Mouse (Mus musculus): ENCODE results near the gene Tia1. TPM values are rescaled to one million over a fixed set of nuclear protein-coding genes. Genes with fewer than 3 reads are reported as not detected.

The Tia1 gene
- 349 and 355 TPM in 2 replicates for polyA plus RNA-seq (2016; fragmentation: Nextera tagmentation; extraction: Ambion mirVana)

DNA sequence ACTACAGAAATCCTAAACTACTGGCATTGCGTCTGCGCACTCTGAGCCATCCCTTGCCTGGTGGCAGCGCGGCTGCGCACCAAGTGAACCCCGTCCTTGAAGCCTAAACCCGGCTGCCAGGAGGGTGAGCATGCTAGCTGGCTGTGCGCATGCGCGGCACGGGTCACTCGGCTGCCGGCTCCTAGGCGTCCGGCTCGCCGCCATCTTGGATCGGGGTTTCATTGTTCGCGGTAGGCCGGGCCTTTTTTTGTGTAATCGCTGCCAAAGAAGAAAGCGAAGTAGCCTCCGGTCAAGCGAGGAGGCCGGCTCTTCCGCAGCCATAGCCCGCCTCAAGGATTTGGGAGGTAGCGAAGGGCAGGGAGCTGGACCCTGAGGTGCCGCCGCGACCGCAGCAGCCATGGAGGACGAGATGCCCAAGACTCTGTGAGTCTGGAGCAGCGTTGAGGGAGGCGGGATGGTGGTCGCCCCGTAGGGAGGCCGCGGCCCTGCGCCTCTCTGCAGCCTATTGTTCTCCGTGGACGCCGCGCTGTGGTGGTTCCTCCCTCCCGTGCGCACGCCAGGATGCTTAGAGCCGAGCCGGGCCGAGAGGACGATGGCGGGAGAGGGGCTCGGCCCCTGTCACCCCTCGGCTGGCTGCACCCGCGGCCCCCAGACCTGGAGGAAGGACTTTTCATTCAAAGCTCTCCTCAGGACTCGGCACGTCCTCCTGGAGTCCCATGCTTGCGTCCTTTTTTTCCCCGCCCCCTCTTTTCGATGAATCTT is at the start of gene Tia1:
Tia1 (plus strand) TSS at position 120 of the 762 bp plus-strand sequence.
- H3K4me2 ChIP-seq (replicated peaks) = peak within 1 kb of the TSS; percentile 74
- H3K27ac ChIP-seq = peak within 1 kb of the TSS; percentile 100
- peak; percentile 98 for ATAC-seq (ENCODE audit: low FRiP score)
- peaks cover 12% of the 10 kb centered on the region for H3K4me1 ChIP-seq
- peaks cover 4% of the 10 kb centered on the region; the same call in 1 of the 2 replicates for H3K36me3 ChIP-seq
- H3K27me3 ChIP-seq = no peaks in the 10 kb centered on the region
- H3K4me3 ChIP-seq = peak within 1 kb of the TSS; percentile 84
- H3K9ac ChIP-seq = peak within 1 kb of the TSS; percentile 100
- under 1% methylated on average over 62 of the region's 62 CpGs for WGBS
- no peaks in the 10 kb centered on the region for H3K9me3 ChIP-seq (replicated peaks)

DNA sequence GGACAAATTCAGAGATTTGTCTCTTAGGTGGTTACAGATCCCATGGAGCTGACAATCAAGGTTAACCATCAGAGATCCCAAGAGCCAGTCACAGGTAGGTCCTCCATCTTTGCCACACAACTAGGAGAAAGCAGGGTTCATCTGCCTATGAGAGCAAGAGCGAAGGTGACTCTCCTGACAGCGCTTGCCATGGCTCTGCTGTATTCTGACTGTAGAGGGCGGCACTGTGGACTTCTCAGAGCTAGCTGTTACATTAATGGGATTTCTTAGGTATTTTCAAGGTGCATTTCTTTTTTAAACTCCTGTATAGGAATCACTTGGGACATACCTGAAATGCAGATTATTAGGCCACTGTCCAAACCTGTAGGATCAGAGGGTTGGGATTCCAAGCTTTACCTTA is 49.1 kb upstream of the Tia1 start:
- Histone ChIP-seq H3K27ac (no peak overlapping the region), H3K4me1 (no peaks in the 10 kb centered on the region), H3K36me3 (no peaks in the 10 kb centered on the region), H3K27me3 (no peaks in the 10 kb centered on the region), H3K9ac (no peak overlapping the region), H3K4me2 (replicated peaks) (no peak overlapping the region), H3K9me3 (replicated peaks) (no peaks in the 10 kb centered on the region), H3K4me3 (no peak overlapping the region)
- 56% methylated on average over 3 of the region's 3 CpGs for WGBS
- ATAC-seq (ENCODE audit: low FRiP score) = no peak

DNA sequence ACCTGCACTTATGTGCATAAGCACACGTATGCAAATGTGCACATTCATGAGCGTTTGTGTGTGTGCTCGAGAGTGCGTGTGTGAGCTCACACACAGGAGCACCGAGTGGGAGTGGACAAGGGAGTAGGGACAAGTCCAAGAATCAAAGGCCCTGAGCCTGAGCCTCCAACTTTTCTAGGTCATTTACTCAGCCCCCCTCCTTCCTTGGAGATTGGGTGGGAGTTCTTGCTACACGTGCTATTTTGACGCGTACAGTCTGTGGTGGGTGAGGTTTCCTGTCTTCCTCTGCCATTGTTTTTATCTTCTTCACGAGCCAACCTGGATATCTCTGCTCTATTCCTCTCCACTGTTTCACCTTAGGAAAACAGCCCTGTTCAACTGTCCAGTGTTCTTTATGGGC is 47.1 kb upstream of the Tia1 start:
- WGBS = 82% methylated on average over 9 of the region's 9 CpGs
- no peak overlapping the region for H3K4me3 ChIP-seq
- no peaks in the 10 kb centered on the region for H3K27me3 ChIP-seq
- H3K4me1 ChIP-seq = no peaks in the 10 kb centered on the region
- H3K9ac ChIP-seq = no peak overlapping the region
- H3K4me2 ChIP-seq (replicated peaks) = no peak overlapping the region
- H3K36me3 ChIP-seq = no peaks in the 10 kb centered on the region
- H3K27ac ChIP-seq = no peak overlapping the region
- ATAC-seq (ENCODE audit: low FRiP score) = no peak
- no peaks in the 10 kb centered on the region for H3K9me3 ChIP-seq (replicated peaks)

DNA sequence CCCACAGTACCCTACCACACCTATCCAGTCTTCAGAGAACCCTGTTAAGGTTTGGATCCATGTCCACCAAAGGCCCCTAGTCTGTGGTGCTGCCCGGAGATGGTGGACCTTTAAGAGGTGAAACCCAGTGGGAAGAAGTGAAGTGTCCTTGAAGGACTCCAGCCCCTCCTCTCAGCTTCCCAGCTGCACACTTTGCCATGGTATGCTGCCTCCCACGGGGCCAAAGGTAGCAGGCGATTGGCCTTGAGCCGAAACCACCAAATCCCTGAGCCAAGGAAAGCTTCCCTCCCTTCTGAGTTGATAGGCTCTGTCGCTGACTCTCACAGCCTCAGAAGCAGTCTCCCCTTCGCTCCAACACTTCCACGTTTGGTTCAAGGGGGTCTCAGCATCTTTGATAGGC is 43.3 kb upstream of the Tia1 start:
- no peak overlapping the region for H3K4me2 ChIP-seq (replicated peaks)
- ATAC-seq (ENCODE audit: low FRiP score) = no peak
- H3K27me3 ChIP-seq = no peaks in the 10 kb centered on the region
- H3K27ac ChIP-seq = no peak overlapping the region
- H3K9ac ChIP-seq = no peak overlapping the region
- no peaks in the 10 kb centered on the region for H3K4me1 ChIP-seq
- WGBS = 73% methylated on average over 7 of the region's 7 CpGs
- no peaks in the 10 kb centered on the region for H3K9me3 ChIP-seq (replicated peaks)
- H3K36me3 ChIP-seq = no peaks in the 10 kb centered on the region
- no peak overlapping the region for H3K4me3 ChIP-seq

DNA sequence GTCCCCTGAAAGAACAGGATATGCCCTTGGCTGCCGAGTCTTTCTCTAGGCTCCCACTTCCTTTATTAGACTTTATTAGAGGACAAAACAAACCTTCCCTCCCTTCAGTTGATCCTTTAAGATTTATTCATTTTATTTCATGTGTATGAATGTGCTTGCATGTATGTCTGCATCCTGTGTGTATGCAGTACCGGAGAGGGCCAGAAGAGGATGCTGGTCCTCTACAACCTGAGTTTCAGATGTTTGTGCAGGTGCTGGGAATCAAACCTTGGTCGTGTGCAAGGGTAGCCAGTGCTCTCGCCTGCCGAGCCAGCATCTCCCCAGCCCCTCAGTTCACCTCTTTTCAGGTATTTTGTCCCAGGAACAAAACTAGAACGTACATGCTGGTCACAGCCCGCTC is 42.6 kb upstream of the Tia1 start:
- Histone ChIP-seq H3K9ac (no peak overlapping the region), H3K27ac (no peak overlapping the region), H3K4me1 (peaks cover 4% of the 10 kb centered on the region), H3K27me3 (no peaks in the 10 kb centered on the region), H3K4me2 (replicated peaks) (no peak overlapping the region), H3K36me3 (no peaks in the 10 kb centered on the region), H3K9me3 (replicated peaks) (no peaks in the 10 kb centered on the region), H3K4me3 (no peak overlapping the region)
- no peak for ATAC-seq (ENCODE audit: low FRiP score)
- WGBS = 89% methylated on average over 7 of the region's 7 CpGs

DNA sequence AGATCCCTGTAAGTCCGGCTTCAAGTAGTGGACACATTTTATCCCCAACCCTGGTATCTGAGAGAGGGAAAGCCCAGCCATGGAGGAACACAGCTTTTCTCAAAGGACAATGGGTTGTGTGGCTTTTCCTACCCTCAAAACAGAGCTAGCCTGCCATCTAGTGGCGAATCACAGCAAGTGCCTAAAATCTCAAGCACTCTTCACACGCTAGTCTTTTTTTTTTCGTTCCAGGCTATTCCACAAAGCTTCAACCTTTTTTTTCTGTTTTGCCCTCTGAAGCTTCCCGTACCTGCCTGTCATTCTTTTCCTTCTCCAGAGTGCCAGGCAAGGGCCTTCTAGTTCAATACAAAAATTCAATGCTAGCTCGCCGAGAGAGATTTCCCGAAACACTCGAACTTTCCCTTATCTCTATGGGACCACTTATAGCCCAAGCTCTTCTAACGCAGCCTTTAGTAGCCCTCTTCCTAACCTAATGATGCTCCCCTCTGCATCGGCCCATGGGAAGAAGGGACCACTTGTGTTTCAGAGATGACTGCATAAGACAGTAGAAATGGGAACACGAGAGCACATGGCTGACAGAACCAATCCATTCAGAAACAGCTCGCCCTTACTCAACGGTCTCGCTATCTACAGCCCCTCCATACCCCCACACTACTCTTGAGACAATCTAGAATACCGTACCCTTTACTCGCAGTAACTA is 39.4 kb upstream of the Tia1 start:
- Histone ChIP-seq H3K4me2 (replicated peaks) (peak overlapping the region; percentile 86), H3K9ac (peak overlapping the region; percentile 62), H3K4me1 (peaks cover 8% of the 10 kb centered on the region), H3K4me3 (peak overlapping the region; percentile 65), H3K27me3 (no peaks in the 10 kb centered on the region), H3K27ac (peak overlapping the region; percentile 81), H3K9me3 (replicated peaks) (no peaks in the 10 kb centered on the region), H3K36me3 (peaks cover 13% of the 10 kb centered on the region; the same call in 1 of the 2 replicates)
- WGBS = 3% methylated on average over 17 of the region's 17 CpGs
- peak; percentile 60 for ATAC-seq (ENCODE audit: low FRiP score)

DNA sequence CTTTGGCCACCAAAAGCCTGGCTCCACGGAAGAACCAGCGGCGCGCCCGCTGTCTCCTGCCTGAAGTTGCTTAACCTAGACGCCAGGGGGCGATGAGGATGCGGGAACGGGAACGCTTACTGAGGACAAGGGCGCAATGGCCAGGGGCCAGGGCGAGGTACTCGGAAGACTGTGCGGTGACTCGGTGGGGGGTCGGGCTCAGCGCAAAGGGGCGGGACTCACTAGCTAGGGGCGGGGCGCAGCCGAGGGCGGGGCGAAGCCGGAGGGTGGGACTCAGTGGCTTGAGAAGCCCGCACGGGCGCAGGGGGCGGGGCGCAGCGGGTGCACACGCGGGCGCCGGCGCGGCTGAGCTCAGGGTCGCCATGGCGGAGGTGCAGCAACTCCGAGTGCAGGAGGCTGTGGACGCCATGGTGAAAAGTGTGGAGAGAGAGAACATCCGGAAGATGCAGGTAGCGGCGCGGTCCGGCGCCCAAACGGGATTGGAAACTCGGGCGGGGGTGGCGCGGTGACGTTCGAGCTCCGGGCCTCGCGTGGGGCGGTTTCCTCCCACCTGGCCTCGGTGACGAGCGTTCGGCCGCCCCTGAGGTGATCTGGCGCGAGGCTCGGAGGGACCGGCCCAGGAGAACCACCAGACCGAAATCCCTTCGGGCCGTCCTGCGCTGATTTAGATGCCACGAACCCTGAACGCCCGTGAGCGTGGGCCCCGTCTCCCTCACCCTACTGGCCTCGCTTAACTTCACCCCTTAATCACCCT is 38.5 kb upstream of the Tia1 start, which contains the start of gene Fam136a:
Fam136a (plus strand) TSS at position 276 of the 754 bp plus-strand sequence.
- under 1% methylated on average over 75 of the region's 76 CpGs for WGBS
- peaks cover 13% of the 10 kb centered on the region; the same call in 1 of the 2 replicates for H3K36me3 ChIP-seq
- peak within 1 kb of the TSS; percentile 75 for H3K9ac ChIP-seq
- H3K4me1 ChIP-seq = peaks cover 11% of the 10 kb centered on the region
- H3K27me3 ChIP-seq = no peaks in the 10 kb centered on the region
- H3K27ac ChIP-seq = peak within 1 kb of the TSS; percentile 81
- H3K4me3 ChIP-seq = peak within 1 kb of the TSS; percentile 65
- peak; percentile 95 for ATAC-seq (ENCODE audit: low FRiP score)
- peak within 1 kb of the TSS; percentile 86 for H3K4me2 ChIP-seq (replicated peaks)
- H3K9me3 ChIP-seq (replicated peaks) = no peaks in the 10 kb centered on the region

DNA sequence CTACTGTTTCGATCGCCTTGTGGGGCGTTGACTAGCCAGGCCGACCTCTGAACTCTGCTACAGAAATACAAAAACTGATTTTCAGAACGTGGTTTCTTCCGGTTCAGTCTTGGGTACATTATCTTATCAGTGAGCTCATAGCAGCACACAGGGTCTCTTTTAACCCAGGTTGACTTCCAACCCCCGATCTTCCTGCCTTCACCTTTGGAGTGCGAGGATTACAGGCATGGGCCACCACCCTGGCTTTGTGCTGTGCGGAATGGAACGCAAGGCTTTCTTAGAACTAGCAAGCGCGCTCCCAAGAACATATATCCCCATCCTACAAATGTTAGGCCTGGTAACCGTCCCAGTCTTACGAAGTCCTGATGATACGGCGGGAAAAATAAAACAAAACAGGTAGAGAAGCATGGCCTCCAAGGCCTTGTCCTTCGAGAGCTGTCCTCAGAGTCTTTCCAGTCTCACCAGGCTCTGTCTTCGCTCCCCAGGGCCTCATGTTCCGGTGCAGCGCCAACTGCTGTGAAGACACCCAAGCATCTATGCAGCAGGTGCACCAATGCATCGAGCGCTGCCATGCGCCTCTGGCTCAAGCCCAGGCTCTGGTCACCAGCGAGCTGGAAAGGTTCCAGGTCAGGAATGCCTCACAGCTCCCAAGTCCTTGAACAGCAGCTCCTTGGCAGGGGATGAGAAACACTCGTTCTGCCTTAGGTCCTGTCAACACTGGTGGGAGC is 37.7 kb upstream of the Tia1 start:
- Histone ChIP-seq H3K27ac (peak overlapping the region; percentile 67), H3K4me3 (peak overlapping the region; percentile 65), H3K9me3 (replicated peaks) (no peaks in the 10 kb centered on the region), H3K4me1 (peaks cover 14% of the 10 kb centered on the region), H3K4me2 (replicated peaks) (peak overlapping the region; percentile 86), H3K27me3 (no peaks in the 10 kb centered on the region), H3K36me3 (peaks cover 13% of the 10 kb centered on the region; the same call in 1 of the 2 replicates), H3K9ac (peak overlapping the region; percentile 75)
- 46% methylated on average over 25 of the region's 25 CpGs for WGBS
- ATAC-seq (ENCODE audit: low FRiP score) = no peak; the same call in 1 of the 2 replicates

DNA sequence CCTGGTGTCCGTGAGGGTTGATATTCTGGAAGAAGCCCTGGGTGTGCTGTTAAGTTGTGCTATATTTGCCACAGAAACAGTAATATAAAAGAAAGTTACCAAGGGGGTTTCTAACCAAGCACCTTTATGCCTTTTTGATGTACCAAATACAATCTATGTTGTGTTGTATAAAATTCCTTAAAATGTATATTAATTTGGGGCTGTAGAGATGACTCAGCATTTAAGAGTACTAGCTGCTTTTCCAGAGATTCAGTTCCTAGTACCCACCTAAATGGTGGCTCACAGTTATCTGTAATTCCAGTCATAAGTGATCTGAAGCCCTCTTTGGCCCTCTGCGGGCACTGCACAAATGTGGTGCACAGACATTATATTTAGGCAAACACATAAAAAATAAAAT is 37.2 kb upstream of the Tia1 start:
- WGBS = 85% methylated on average over 2 of the region's 2 CpGs

DNA sequence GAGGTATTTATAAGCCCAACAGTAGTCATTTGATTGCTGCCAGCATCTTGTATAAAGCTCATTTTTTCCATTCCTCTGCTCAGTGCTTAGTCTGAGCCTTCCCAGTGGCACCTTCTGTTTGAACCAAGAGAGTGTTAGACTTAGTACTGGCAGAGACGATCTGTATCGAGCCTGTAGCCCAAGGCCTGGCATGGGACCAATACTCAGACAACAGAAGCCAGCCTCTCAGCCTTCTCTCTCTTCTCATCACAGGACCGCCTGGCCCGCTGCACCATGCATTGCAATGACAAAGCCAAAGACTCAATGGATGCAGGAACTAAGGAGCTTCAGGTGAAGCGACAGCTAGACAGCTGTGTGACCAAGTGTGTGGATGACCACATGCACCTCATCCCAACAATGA is 35.5 kb upstream of the Tia1 start:
- Histone ChIP-seq H3K4me3 (no peak overlapping the region), H3K4me1 (peaks cover 24% of the 10 kb centered on the region), H3K9ac (no peak overlapping the region), H3K9me3 (replicated peaks) (no peaks in the 10 kb centered on the region), H3K36me3 (peaks cover 13% of the 10 kb centered on the region; the same call in 1 of the 2 replicates), H3K4me2 (replicated peaks) (no peak overlapping the region), H3K27me3 (no peaks in the 10 kb centered on the region), H3K27ac (no peak overlapping the region)
- ATAC-seq (ENCODE audit: low FRiP score) = no peak
- 95% methylated on average over 5 of the region's 5 CpGs for WGBS

More for the DNA sequence above, 37.2 kb upstream of the Tia1 start:
- 0 out of 2 replicates have a peak overlapping the region, but pooled peaks have one; percentile 75 for H3K9ac ChIP-seq
- H3K4me1 ChIP-seq = peaks cover 14% of the 10 kb centered on the region
- H3K4me2 ChIP-seq (replicated peaks) = peak overlapping the region; percentile 86
- H3K27ac ChIP-seq = no peak overlapping the region
- peaks cover 13% of the 10 kb centered on the region; the same call in 1 of the 2 replicates for H3K36me3 ChIP-seq
- H3K9me3 ChIP-seq (replicated peaks) = no peaks in the 10 kb centered on the region
- H3K27me3 ChIP-seq = no peaks in the 10 kb centered on the region
- H3K4me3 ChIP-seq = peak overlapping the region; percentile 65; the same call in 1 of the 2 replicates
- no peak for ATAC-seq (ENCODE audit: low FRiP score)

DNA sequence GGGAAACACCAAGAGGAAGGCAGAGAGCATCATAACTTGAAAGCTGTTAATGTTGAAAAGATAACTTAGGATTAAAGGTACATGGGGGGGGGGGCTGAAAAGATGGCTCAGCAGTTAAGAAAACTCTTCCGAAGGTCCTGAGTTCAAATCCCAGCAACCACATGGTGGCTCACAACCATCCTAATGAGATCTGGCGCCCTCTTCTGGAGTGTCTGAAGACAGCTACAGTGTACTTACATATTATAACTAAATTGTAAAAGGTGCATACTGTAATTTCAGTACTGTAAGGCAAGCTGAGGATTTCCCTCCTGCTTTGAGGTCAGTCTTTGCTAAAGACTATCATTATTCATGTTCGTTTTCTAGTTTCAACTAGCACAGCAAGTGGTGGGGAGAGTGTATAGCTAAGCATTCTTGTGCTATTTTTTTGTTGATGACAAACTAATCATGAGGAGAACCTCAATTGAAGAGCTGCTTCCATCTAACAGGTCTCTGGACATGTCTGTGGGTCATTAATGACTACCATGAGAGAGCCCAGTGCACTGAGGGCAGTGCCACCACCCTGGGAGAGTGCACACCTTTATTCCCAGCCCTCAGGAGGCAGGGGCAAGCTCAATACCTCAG is 33.8 kb upstream of the Tia1 start:
- peak overlapping the region; percentile 71 for H3K4me3 ChIP-seq
- H3K4me1 ChIP-seq = peaks cover 24% of the 10 kb centered on the region
- ATAC-seq (ENCODE audit: low FRiP score) = no peak
- no peaks in the 10 kb centered on the region for H3K9me3 ChIP-seq (replicated peaks)
- no peaks in the 10 kb centered on the region for H3K27me3 ChIP-seq
- H3K27ac ChIP-seq = peak overlapping the region; percentile 85
- peak overlapping the region; percentile 55; the same call in 1 of the 2 replicates for H3K9ac ChIP-seq
- peaks cover 13% of the 10 kb centered on the region; the same call in 1 of the 2 replicates for H3K36me3 ChIP-seq
- H3K4me2 ChIP-seq (replicated peaks) = peak overlapping the region; percentile 91
- 62% methylated on average over 3 of the region's 3 CpGs for WGBS
